25 mouse cellular contexts compared by ENCODE assay signal in genomic region chr15:10864004-10864775, GRCm38 (mm10).
DNase-seq lines count a peak whose midpoint lies in the region; ATAC-seq and TF ChIP-seq lines count a peak whose summit lies in the region.
"Had no signal": no experiment of that assay in that cellular context is flagged by ENCODE, and none has a peak within 500 bp of the region (broad histone marks: within the 10 kb centered on the region; RNA-seq: fewer than 3 reads in every experiment).

No protein-coding gene starts in this region.

- WGBS in lung, embryonic 15.5 days, result 67% methylated on average over 7 of the region's 7 CpGs
- WGBS in limb, embryonic 13.5 days, result 46% methylated on average over 7 of the region's 7 CpGs
- WGBS in forebrain, postnatal 0 days, result 90% methylated on average over 7 of the region's 7 CpGs

- no peaks in the 10 kb centered on the region for H3K9me3 ChIP-seq in lung, embryonic 15.5 days
- H3K9me3 ChIP-seq in limb, embryonic 13.5 days, result no peaks in the 10 kb centered on the region
- H3K9me3 ChIP-seq in forebrain, postnatal 0 days (ENCODE audit: low read length), result no peaks in the 10 kb centered on the region
- H3K9me3 ChIP-seq: embryonic facial prominence, embryonic 13.5 days; forebrain, embryonic 12.5 days; G1E; heart, embryonic 10.5 days; heart, embryonic 15.5 days; neural tube, embryonic 13.5 days had no signal

- H3K9ac ChIP-seq in lung, embryonic 15.5 days, result no peak overlapping the region
- H3K9ac ChIP-seq in limb, embryonic 13.5 days, result no peak overlapping the region
- H3K9ac ChIP-seq in forebrain, postnatal 0 days, result no peak overlapping the region
- H3K9ac ChIP-seq: embryonic facial prominence, embryonic 13.5 days; forebrain, embryonic 12.5 days; heart, embryonic 15.5 days; liver, embryonic 14.5 days; neural tube, embryonic 13.5 days had no signal

- H3K4me3 ChIP-seq in lung, embryonic 15.5 days, result no peak overlapping the region
- H3K4me3 ChIP-seq in limb, embryonic 13.5 days, result no peak overlapping the region
- no peak overlapping the region for H3K4me3 ChIP-seq in forebrain, postnatal 0 days (ENCODE audit: low read depth, low read length)
- H3K4me3 ChIP-seq: embryonic facial prominence, embryonic 13.5 days; forebrain, embryonic 12.5 days; heart, embryonic 10.5 days; heart, embryonic 15.5 days; neural tube, embryonic 13.5 days had no signal

- TF ChIP-seq CTCF in forebrain, postnatal 0 days (IDR thresholded peaks at IDR 0.05; ENCODE audit: low read depth), result no peak

- H3K4me1 ChIP-seq in lung, embryonic 15.5 days, result peaks cover 36% of the 10 kb centered on the region
- H3K4me1 ChIP-seq in limb, embryonic 13.5 days, result peaks cover 31% of the 10 kb centered on the region
- no peaks in the 10 kb centered on the region for H3K4me1 ChIP-seq in forebrain, postnatal 0 days (ENCODE audit: insufficient read depth)
- H3K4me1 ChIP-seq: forebrain, embryonic 12.5 days; neural tube, embryonic 13.5 days had no signal

- ATAC-seq in lung, embryonic 15.5 days (ENCODE audit: borderline replicate concordance, extremely low read depth, low FRiP score, low TSS enrichment), result no peak
- ATAC-seq in limb, embryonic 13.5 days (ENCODE audit: low FRiP score, low read depth), result peak; percentile 70
- ATAC-seq in forebrain, postnatal 0 days, result no peak
- ATAC-seq: hindbrain, embryonic 16.5 days; midbrain, embryonic 16.5 days had no signal

- no peaks in the 10 kb centered on the region for H3K36me3 ChIP-seq in lung, embryonic 15.5 days
- no peaks in the 10 kb centered on the region for H3K36me3 ChIP-seq in limb, embryonic 13.5 days
- no peaks in the 10 kb centered on the region for H3K36me3 ChIP-seq in forebrain, postnatal 0 days (ENCODE audit: insufficient read depth)
- H3K36me3 ChIP-seq: embryonic facial prominence, embryonic 13.5 days; forebrain, embryonic 12.5 days; G1E; heart, embryonic 10.5 days; heart, embryonic 15.5 days; neural tube, embryonic 13.5 days had no signal

- 0 out of 2 replicates have a peak overlapping the region, but pooled peaks have one; percentile 17 for H3K27ac ChIP-seq in lung, embryonic 15.5 days
- peak overlapping the region; percentile 75; the same call in 1 of the 2 replicates for H3K27ac ChIP-seq in limb, embryonic 13.5 days
- no peak overlapping the region for H3K27ac ChIP-seq in forebrain, postnatal 0 days (ENCODE audit: low read depth, low read length)
- H3K27ac ChIP-seq: embryonic facial prominence, embryonic 13.5 days; forebrain, embryonic 12.5 days; heart, embryonic 10.5 days; liver, embryonic 14.5 days; neural tube, embryonic 13.5 days had no signal

- H3K4me2 ChIP-seq in lung, embryonic 15.5 days, result no peak overlapping the region
- no peak overlapping the region for H3K4me2 ChIP-seq in limb, embryonic 13.5 days (replicated peaks)
- H3K4me2 ChIP-seq in forebrain, postnatal 0 days (ENCODE audit: low read depth), result no peak overlapping the region
- H3K4me2 ChIP-seq: embryonic facial prominence, embryonic 13.5 days; forebrain, embryonic 12.5 days; heart, embryonic 15.5 days; midbrain, embryonic 11.5 days; neural tube, embryonic 13.5 days had no signal

- no peak for DNase-seq in lung, postnatal 10 days
- DNase-seq in 3T3-L1 (ENCODE audit: low read depth, low spot score), result peak; percentile 61
- peak; percentile 62 for DNase-seq in NIH3T3 (ENCODE audit: low read depth)
- no peak for DNase-seq in forebrain, postnatal 0 days
- no peak for DNase-seq in adrenal gland, adult (ENCODE audit: inconsistent age in 2 of 2, low spot score in 1 of 2)
- DNase-seq in c-Kit-positive CD71-positive TER-119-positive erythroid progenitor cells, embryonic 14.5 days (ENCODE audit: low spot score), result no peak
- DNase-seq: adrenal gland, adult 2 months; cerebellum, adult 8-10 months; embryo, embryonic 11 days; gastrocnemius, postnatal 14 days; kidney, postnatal 10 days; layer of hippocampus, adult 9-11 months; liver had no signal

- H3K27me3 ChIP-seq in lung, embryonic 15.5 days, result no peaks in the 10 kb centered on the region
- no peaks in the 10 kb centered on the region for H3K27me3 ChIP-seq in limb, embryonic 13.5 days
- no peaks in the 10 kb centered on the region for H3K27me3 ChIP-seq in forebrain, postnatal 0 days (ENCODE audit: insufficient read depth, low read length)
- H3K27me3 ChIP-seq: embryonic facial prominence, embryonic 13.5 days; forebrain, embryonic 12.5 days; heart, embryonic 15.5 days; neural tube, embryonic 13.5 days had no signal

Comparison
In these comparisons a context has a peak if more than half of its experiments do, and no peak if none do; other contexts are left out.
1. DNase-seq: peak in 3T3-L1 (single experiment) and NIH3T3 (single experiment); none in lung, postnatal 10 days (single experiment), forebrain, postnatal 0 days (single experiment), adrenal gland, adult (0 of 2) and c-Kit-positive CD71-positive TER-119-positive erythroid progenitor cells, embryonic 14.5 days (single experiment).